Mouse (Mus musculus) hindbrain, postnatal 0 days (tissue): ENCODE data around the gene Add3. TPM values are rescaled to one million over a fixed set of nuclear protein-coding genes. Genes with fewer than 3 reads are reported as not detected.
"Not testable (repeated sequence)": the region's sequence is repeated elsewhere in the genome, so short reads cannot be mapped to it uniquely, and the experiment has no call there.

Source experiments
- ATAC-seq: fragments of 200-750 bp; cut with Nextera tagmentation; 2 replicates; pipeline ENCODE4 v1.8.0; 2017; ENCODE audit warnings: mild to moderate bottlenecking, moderate TSS enrichment, moderate library complexity
- DNase-seq: peaks from one replicate; pipeline ENCODE4 v3.0.0-alpha.2; 2015; ENCODE audit warnings: low spot score
- H3K27ac ChIP-seq: fragments of 300-500 bp; sonication (generic); 2 replicates; pipeline ENCODE4 v1.5.1; 2014; ENCODE audit warnings: mild to moderate bottlenecking
- H3K27me3 ChIP-seq: fragments of 300-500 bp; sonication (generic); 2 replicates; pipeline ENCODE4 v1.6.1; 2014; ENCODE audit warnings: low read length, mixed read lengths; ENCODE audit not compliant: insufficient read depth
- H3K36me3 ChIP-seq: fragments of 300-500 bp; sonication (generic); 2 replicates; pipeline ENCODE4 v1.6.1; 2014; ENCODE audit warnings: low read length, mixed read lengths; ENCODE audit not compliant: insufficient read depth
- H3K4me1 ChIP-seq: fragments of 300-500 bp; sonication (generic); 2 replicates; pipeline ENCODE4 v1.6.1; 2014; ENCODE audit warnings: antibody characterized with exemption, low read length, mixed read lengths; ENCODE audit not compliant: insufficient read depth
- H3K4me2 ChIP-seq: fragments of 300-500 bp; sonication (generic); 2 replicates; pipeline ENCODE4 v1.6.1; 2014; ENCODE audit warnings: low read depth, mild to moderate bottlenecking, low read length, moderate library complexity, mixed read lengths
- H3K4me3 ChIP-seq: fragments of 300-500 bp; sonication (generic); 2 replicates; pipeline ENCODE4 v1.5.1; 2014; ENCODE audit warnings: low read length
- H3K9ac ChIP-seq: fragments of 300-500 bp; sonication (generic); replicated peaks from 2 replicates; pipeline ENCODE4 v1.6.1; 2014; ENCODE audit warnings: mild to moderate bottlenecking, low read length, moderate library complexity, mixed read lengths
- H3K9me3 ChIP-seq: fragments of 300-500 bp; sonication (generic); 2 replicates; pipeline ENCODE4 v1.6.1; 2016; ENCODE audit warnings: low read length, mixed read lengths
- CTCF ChIP-seq: IDR thresholded peaks from 2 replicates; pipeline ENCODE4 v1.5.1; 2016; ENCODE audit warnings: antibody characterized with exemption, control low read depth, low read depth
- WGBS: fragments of 180-500 bp; shearing (Covaris S2); extraction: QIAGEN DNeasy Blood & Tissue Kit; methylation state at CpG from one replicate; pipeline ENCODE4 v1.1.7; 2014; 5-methylcytosine and 5-hydroxymethylcytosine counted together
- polyA plus RNA-seq: library from polyadenylated mRNA; unstranded; fragments of >200 nt; fragmentation: Nextera tagmentation; extraction: Ambion mirVana; gene quantifications from 2 replicates; pipeline ENCODE4 v1.2.1, GENCODE M21; 2015
- total RNA-seq: library from RNA; depleted of rRNA; stranded (reverse); fragments of >200 nt; gene quantifications from 2 replicates; pipeline ENCODE4 v1.2.3, GENCODE M21; 2014

The Add3 gene
- total and polyA plus RNA-seq, 2 experiments from 2014 or later: 56.7 to 65.2 TPM

DNA sequence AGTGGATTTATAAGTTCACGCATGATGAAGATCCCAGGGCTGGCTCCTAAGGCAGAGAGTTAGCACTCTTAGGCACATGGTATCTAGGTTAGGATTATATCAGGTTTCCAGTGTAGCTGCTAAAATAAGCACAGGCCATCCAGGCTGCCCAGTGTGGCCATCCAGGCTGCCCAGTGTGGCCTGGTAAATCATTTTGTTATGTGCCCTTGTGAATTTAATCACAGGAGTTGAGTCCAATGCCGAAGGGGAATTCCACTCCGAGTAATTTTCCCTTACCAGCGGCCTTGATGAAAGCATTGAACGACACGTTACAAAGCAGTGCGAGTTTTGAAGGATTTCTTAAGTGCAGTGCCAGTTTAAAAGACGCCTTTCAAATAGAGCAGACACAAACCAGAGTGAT, 77.6 kb downstream of the Add3 start:
- Histone ChIP-seq H3K9ac (no peak overlapping the region), H3K4me1 (no peaks in the 10 kb centered on the region), H3K4me2 (no peak overlapping the region), H3K27me3 (no peaks in the 10 kb centered on the region), H3K27ac (no peak overlapping the region), H3K4me3 (no peak overlapping the region), H3K9me3 (no peaks in the 10 kb centered on the region), H3K36me3 (no peaks in the 10 kb centered on the region)
- TF ChIP-seq CTCF: no peak
- 90% methylated on average over 8 of the region's 8 CpGs for WGBS
- DNase-seq (no peak), ATAC-seq (no peak)

DNA sequence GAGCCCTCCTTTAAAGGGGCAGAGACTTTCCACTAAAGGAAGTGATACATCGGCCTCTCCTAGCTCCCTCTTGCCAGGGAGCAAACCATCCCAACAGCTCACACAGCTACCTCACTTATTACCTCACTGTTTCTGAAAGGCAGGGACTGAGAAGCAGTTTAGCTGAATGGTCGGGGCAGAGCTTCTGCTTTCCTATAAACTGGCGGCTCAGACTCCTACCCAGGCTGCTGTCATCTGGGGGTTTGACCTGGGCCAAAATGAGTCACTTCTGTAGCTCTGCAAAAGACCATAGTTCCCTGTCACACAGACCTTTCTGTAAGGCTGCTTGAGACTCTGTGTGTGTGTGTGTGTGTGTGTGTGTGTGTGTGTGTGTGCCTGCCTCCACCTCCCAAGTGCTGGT, 79.1 kb downstream of the Add3 start:
- H3K4me3 ChIP-seq: no peak overlapping the region
- no peaks in the 10 kb centered on the region for H3K9me3 ChIP-seq
- no peaks in the 10 kb centered on the region for H3K4me1 ChIP-seq
- DNase-seq (no peak), ATAC-seq (no peak)
- no peak overlapping the region for H3K4me2 ChIP-seq
- TF ChIP-seq CTCF: no peak
- 69% methylated on average over 3 of the region's 3 CpGs for WGBS
- no peak overlapping the region for H3K27ac ChIP-seq
- H3K9ac ChIP-seq: no peak overlapping the region
- no peaks in the 10 kb centered on the region; the same call in 1 of the 2 replicates for H3K36me3 ChIP-seq
- no peaks in the 10 kb centered on the region for H3K27me3 ChIP-seq

DNA sequence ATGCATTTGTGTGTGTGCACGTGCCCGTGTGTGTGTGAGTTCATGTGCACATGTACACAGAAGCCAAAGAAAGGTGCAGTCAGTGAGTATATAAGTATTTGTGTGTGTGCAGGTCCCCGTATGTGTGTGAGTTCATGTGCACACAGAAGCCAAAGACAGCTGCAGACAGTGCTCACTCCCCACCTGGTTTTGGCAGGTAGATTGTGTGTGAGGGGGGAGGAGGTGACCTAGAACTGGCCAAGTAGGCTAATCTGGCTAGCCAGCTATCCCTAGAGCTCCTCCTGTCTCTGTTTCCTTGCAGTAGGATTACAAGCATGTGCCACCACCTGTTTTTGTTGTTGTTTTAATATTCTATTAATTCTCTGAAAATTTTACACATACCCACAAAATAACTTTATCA, 80.9 kb downstream of the Add3 start:
- H3K36me3 ChIP-seq: no peaks in the 10 kb centered on the region; the same call in 1 of the 2 replicates
- H3K27me3 ChIP-seq: no peaks in the 10 kb centered on the region
- 93% methylated on average over 3 of the region's 3 CpGs for WGBS
- no peak overlapping the region for H3K4me2 ChIP-seq
- ATAC-seq (no peak), DNase-seq (no peak)
- TF ChIP-seq CTCF: no peak
- H3K27ac ChIP-seq: no peak overlapping the region
- H3K9me3 ChIP-seq: no peaks in the 10 kb centered on the region
- H3K9ac ChIP-seq: no peak overlapping the region
- no peak overlapping the region for H3K4me3 ChIP-seq
- no peaks in the 10 kb centered on the region for H3K4me1 ChIP-seq

DNA sequence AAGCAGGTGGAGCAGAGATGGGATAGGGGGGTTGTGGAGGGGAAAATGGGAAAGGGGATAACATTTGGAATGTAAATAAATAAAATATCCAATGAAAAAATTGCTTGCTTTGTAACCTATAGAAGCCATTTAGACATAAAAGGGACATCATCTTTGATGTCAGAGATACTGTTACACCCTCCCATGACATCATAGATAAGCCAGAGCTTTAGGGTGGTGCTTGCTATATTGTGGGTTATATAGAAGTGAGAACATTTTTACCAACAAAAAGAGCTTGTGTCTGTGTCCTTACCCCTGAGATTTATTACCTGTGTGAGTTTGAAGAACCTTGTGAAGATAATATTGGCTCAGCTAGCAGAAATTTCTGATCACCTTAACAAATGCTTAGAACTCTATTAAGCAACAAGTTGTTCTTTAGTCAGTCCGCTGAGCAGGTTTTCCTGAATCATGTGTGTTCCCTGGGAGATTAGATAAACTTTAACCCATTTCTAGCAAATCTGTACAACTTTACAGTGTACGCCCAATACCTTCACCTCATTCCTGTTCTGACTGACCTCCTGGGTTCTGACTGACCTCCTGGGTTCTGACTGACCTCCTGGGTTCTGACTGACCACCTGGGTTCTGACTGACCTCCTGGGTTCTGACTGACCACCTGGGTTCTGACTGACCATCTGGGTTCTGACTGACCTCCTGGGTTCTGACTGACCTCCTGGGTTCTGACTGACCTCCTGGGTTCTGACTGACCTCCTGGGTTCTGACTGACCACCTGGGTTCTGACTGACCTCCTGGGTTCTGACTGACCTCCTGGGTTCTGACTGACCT, 85.2 kb downstream of the Add3 start:
- ATAC-seq, H3K9me3 ChIP-seq, H3K9ac ChIP-seq, H3K4me1 ChIP-seq, DNase-seq, H3K4me2 ChIP-seq, H3K4me3 ChIP-seq, H3K27me3 ChIP-seq, H3K27ac ChIP-seq, H3K36me3 ChIP-seq: not testable (repeated sequence)
- WGBS: 83% methylated on average over 2 of the region's 2 CpGs

DNA sequence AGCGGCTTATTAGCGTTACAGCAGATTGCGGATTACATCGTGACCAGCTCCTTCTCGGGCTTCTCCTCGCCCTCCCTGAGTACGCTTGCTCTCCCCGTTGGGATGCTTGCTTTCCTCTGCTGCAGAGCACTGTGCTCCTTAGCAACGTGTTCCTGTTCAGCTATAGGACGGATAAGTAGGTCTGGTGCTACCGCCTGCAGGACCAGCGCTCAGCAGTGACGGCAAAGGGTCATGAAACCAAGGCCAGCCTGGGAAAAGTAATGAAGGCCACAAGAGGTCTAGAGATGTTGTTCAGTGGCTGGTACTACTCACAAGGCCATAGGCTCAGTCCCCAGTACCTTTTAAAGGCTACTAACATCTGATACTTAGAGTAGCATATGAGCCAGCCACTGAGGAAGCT, 86.4 kb downstream of the Add3 start:
- peaks cover 6% of the 10 kb centered on the region; the same call in 1 of the 2 replicates for H3K36me3 ChIP-seq
- no peak overlapping the region for H3K9ac ChIP-seq
- no peak overlapping the region for H3K4me3 ChIP-seq
- no peaks in the 10 kb centered on the region for H3K4me1 ChIP-seq
- no peak for ATAC-seq
- WGBS: 83% methylated on average over 13 of the region's 13 CpGs
- H3K4me2 ChIP-seq: no peak overlapping the region
- H3K27me3 ChIP-seq: no peaks in the 10 kb centered on the region
- no peak for TF ChIP-seq CTCF
- no peak overlapping the region for H3K27ac ChIP-seq
- DNase-seq: no peak
- no peaks in the 10 kb centered on the region for H3K9me3 ChIP-seq

DNA sequence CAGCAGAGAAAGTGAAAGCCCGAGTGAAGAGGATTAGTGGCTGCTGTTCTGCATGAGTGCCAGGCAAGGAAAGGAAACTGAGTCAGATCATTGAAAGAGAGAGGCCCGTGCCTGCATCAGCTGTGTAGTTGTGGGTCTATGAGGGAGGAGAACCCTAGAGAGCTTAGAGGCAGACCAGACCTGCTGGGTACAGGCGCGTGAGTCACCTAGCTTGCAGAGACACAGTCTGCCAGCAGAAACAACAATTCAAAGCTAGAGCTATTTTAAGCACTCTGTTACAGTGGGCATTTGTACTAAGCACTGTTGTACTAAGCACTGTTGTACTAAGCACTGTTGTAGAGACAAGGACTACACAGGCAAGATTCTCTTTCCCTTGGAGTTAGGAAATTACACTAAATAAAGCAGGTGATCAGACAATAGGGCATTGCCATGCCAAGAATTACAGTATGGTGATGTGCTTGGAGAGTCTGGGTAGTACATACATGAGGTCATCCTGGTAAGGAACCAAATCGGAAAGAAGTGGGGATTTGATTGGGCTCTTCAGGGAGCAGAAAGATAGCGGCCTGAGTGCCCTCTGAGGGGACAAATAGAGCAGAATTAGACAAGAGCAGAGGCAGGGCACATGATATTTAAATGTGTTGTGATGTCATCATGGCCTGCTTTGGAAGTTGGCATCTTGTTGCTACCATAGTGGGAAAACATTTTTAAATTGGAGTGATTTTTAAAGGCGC, 88.0 kb downstream of the Add3 start:
- Histone ChIP-seq H3K4me3 (no peak overlapping the region), H3K27ac (no peak overlapping the region), H3K4me1 (no peaks in the 10 kb centered on the region), H3K9ac (no peak overlapping the region), H3K4me2 (no peak overlapping the region), H3K27me3 (no peaks in the 10 kb centered on the region), H3K9me3 (no peaks in the 10 kb centered on the region), H3K36me3 (peaks cover 10% of the 10 kb centered on the region; the same call in 1 of the 2 replicates)
- TF ChIP-seq CTCF: no peak
- ATAC-seq: no peak
- 91% methylated on average over 7 of the region's 7 CpGs for WGBS
- DNase-seq: no peak
